Mouse (Mus musculus) midbrain, embryonic 14.5 days (tissue): ENCODE measurements at regions not wholly inside any gene's neighbourhood (a gene's known extent, or its start where the extent isn't known, plus 50 kb on each side); places are given as distances from the start of the nearest gene placed in this dataset.

ENCODE experiments used
- ATAC-seq: fragments of 200-750 bp; cut with Nextera tagmentation; 2 replicates; pipeline ENCODE4 v1.8.0; 2017; ENCODE audit warnings: moderate number of reproducible peaks, moderate library complexity; ENCODE audit not compliant: low FRiP score, low TSS enrichment
- DNase-seq: peaks from one replicate; pipeline ENCODE4 v3.0.0-alpha.2; 2015
- H3K27ac ChIP-seq: fragments of 300-500 bp; sonication (generic); replicated peaks from 2 replicates; pipeline ENCODE4 v1.5.1; 2014; ENCODE audit warnings: mild to moderate bottlenecking, low read depth, low read length, moderate library complexity
- H3K27me3 ChIP-seq: fragments of 300-500 bp; sonication (generic); 2 replicates; pipeline ENCODE4 v1.6.1; 2014; ENCODE audit warnings: low read length, control low read depth, mixed read lengths; ENCODE audit not compliant: control insufficient read depth, insufficient read depth
- H3K36me3 ChIP-seq: fragments of 300-500 bp; sonication (generic); 2 replicates; pipeline ENCODE4 v1.6.1; 2014; ENCODE audit warnings: low read length, control low read depth; ENCODE audit not compliant: control insufficient read depth, insufficient read depth
- H3K4me1 ChIP-seq: fragments of 300-500 bp; sonication (generic); 2 replicates; pipeline ENCODE4 v1.6.1; 2014; ENCODE audit warnings: mild to moderate bottlenecking, antibody characterized with exemption, low read length, control low read depth; ENCODE audit not compliant: control insufficient read depth, insufficient read depth
- H3K4me2 ChIP-seq: fragments of 300-500 bp; sonication (generic); 2 replicates; pipeline ENCODE4 v1.6.1; 2014; ENCODE audit warnings: mild to moderate bottlenecking, low read length, moderate library complexity
- H3K4me3 ChIP-seq: fragments of 300-500 bp; sonication (generic); replicated peaks from 2 replicates; pipeline ENCODE4 v1.5.1; 2014; ENCODE audit warnings: low read depth, low read length
- H3K9ac ChIP-seq: fragments of 300-500 bp; sonication (generic); replicated peaks from 2 replicates; pipeline ENCODE4 v1.6.1; 2014; ENCODE audit warnings: mild to moderate bottlenecking, low read length, moderate library complexity
- H3K9me3 ChIP-seq: fragments of 300-500 bp; sonication (generic); 2 replicates; pipeline ENCODE4 v1.6.1; 2016; ENCODE audit warnings: low read length, control low read depth, mixed read lengths; ENCODE audit not compliant: control insufficient read depth
- WGBS: fragments of 180-500 bp; shearing (Covaris S2); extraction: QIAGEN DNeasy Blood & Tissue Kit; methylation state at CpG from one replicate; pipeline ENCODE4 v1.1.7; 2014; 5-methylcytosine and 5-hydroxymethylcytosine counted together

GRCm38 (mm10) chr4:10794471-10794870, 79.8 kb upstream of the 2610301B20Rik start:
- H3K9me3 ChIP-seq = no peaks in the 10 kb centered on the region
- H3K27me3 ChIP-seq = no peaks in the 10 kb centered on the region
- H3K4me2 ChIP-seq = no peak overlapping the region
- H3K9ac ChIP-seq = no peak overlapping the region
- no peak for DNase-seq
- no peak overlapping the region for H3K27ac ChIP-seq
- ATAC-seq = no peak
- no peaks in the 10 kb centered on the region for H3K4me1 ChIP-seq
- WGBS = 85% methylated on average over 3 of the region's 3 CpGs
- H3K36me3 ChIP-seq = no peaks in the 10 kb centered on the region
- no peak overlapping the region for H3K4me3 ChIP-seq

DNA sequence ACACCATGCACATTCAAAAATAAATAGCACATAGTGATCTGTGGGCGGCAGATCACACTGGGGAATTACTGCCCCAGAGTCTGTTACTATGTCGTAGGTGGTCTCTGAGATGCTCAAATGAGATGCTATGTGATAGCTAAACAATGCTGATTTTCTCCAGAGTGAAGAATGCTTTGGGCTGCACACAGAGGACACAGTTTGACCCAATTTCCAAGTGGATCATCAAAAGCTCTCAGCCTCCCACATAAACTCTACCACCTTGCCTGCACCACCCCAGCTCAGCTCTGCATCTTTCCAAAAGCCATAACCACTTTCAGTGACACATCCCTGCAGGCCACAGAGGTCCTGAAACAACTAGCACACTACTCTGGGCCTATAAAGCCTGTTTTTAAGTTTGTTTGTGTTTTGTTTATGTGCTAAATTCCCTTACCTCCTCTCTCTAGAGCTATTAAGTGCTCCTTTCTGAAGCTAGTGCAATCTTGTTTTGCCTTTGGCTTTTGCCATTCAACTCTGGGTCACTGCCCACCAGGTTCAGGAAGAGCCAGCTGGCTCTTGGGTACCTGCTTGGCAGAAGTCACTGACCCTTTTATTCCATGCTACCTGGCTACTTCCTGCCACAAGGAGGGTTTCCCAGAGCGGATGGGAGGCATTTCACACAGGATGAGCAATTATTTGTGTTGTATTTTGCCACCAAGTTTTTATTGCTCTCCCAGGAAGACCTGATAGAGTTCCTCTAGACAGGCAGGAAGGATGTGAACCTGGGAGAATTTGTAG, 73.3 kb upstream of the 2610301B20Rik start:
- Histone ChIP-seq H3K4me2 (no peak overlapping the region), H3K36me3 (no peaks in the 10 kb centered on the region), H3K4me3 (no peak overlapping the region), H3K27me3 (no peaks in the 10 kb centered on the region), H3K9ac (no peak overlapping the region), H3K27ac (no peak overlapping the region), H3K4me1 (no peaks in the 10 kb centered on the region), H3K9me3 (no peaks in the 10 kb centered on the region)
- DNase-seq (no peak), ATAC-seq (no peak)
- 82% methylated on average over 3 of the region's 3 CpGs for WGBS

- ATAC-seq (no peak), DNase-seq (no peak)
- Histone ChIP-seq H3K27me3 (no peaks in the 10 kb centered on the region), H3K4me2 (no peak overlapping the region), H3K27ac (no peak overlapping the region), H3K36me3 (no peaks in the 10 kb centered on the region), H3K9me3 (no peaks in the 10 kb centered on the region), H3K4me3 (no peak overlapping the region), H3K9ac (no peak overlapping the region), H3K4me1 (no peaks in the 10 kb centered on the region)
- WGBS = 25% methylated on average over 1 of the region's 1 CpGs
Measured at GRCm38 (mm10) chr4:10804735-10805134, 69.6 kb upstream of the 2610301B20Rik start.

- no peak for DNase-seq
- WGBS = 68% methylated on average over 3 of the region's 3 CpGs
- no peak overlapping the region for H3K9ac ChIP-seq
Measured at GRCm38 (mm10) chr4:10807260-10807659, 67.0 kb upstream of the 2610301B20Rik start.

DNA sequence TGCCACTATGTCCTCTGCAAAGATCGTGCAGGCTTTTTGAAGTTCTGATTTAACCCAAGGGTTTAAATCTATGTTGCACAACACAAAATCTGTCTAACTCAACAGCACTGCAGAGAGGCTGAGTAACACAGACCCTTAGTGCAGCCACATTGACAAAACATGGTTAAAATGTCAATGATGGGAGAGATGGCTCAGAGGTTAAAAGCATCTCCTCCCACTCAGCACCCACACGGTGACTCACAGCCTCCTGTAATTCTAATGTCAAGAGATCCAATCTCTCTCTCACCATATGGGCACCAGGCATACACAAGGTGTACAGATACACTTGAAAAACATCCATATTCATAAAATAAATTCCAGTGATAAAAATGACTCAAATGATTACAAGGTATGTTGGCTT, 61.4 kb upstream of the 2610301B20Rik start:
- Histone ChIP-seq H3K9ac (no peak overlapping the region), H3K4me1 (no peaks in the 10 kb centered on the region), H3K27me3 (no peaks in the 10 kb centered on the region), H3K9me3 (no peaks in the 10 kb centered on the region), H3K27ac (no peak overlapping the region), H3K36me3 (no peaks in the 10 kb centered on the region), H3K4me3 (no peak overlapping the region), H3K4me2 (no peak overlapping the region)
- WGBS = 94% methylated on average over 2 of the region's 2 CpGs
- no peak for ATAC-seq
- no peak for DNase-seq

More at GRCm38 (mm10) chr4:10807260-10807659, 67.0 kb upstream of the 2610301B20Rik start:
- Histone ChIP-seq H3K4me3 (no peak overlapping the region), H3K9me3 (no peaks in the 10 kb centered on the region), H3K27ac (no peak overlapping the region), H3K36me3 (no peaks in the 10 kb centered on the region), H3K4me2 (no peak overlapping the region), H3K4me1 (no peaks in the 10 kb centered on the region), H3K27me3 (no peaks in the 10 kb centered on the region)
- ATAC-seq = no peak
